Mouse (Mus musculus) erythroblast, embryonic 14.5 days (primary cell): ENCODE results near the gene Habp4.

Source experiments
- GATA1 ChIP-seq: IDR thresholded peaks from 2 replicates; pipeline ENCODE4 v1.6.1; 2012; ENCODE audit warnings: low read length, inconsistent platforms, mixed read lengths
- TAL1 ChIP-seq: IDR thresholded peaks from 3 replicates; pipeline ENCODE4 v1.6.1; 2012; ENCODE audit warnings: low read length, inconsistent platforms, mixed read lengths

DNA sequence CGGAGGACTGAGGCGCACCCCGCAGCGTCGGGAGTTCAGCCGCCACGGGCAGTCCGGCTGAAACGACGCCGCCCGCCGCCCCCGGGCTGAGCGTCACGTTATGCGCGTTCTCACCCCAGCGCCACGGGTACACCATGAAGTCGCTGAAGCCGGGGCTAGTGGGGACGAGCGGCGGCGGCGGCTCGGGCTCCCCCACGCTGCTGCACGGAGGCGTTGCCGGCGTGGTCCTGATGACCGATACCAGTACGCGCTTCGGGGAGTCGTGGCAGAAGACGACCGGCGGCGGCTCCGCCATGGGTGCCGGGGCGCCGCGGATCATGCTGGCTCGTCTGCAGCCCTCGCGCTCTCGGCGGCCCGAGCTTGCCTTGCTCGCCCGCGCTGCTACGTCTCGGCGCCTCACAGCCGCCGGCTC lies 8.9 kb upstream of the Habp4 start:
- TF ChIP-seq GATA1 = no peak
- no peak for TF ChIP-seq TAL1
